Mouse (Mus musculus) thymus, postnatal 36 days (tissue): Measurements from ENCODE around the gene Gm9049.
"Not testable (repeated sequence)": the region's sequence is repeated elsewhere in the genome, so short reads cannot be mapped to it uniquely, and the experiment has no call there.

Source experiments
- DNase-seq, 2 experiments: peaks; one replicate each; pipeline ENCODE4 v3.0.0; 2022; ENCODE audit warnings: mixed read lengths in 2 of 2

Gm9049 gene

GRCm38 (mm10) chr10:118354005-118354404 lies at the start of gene Gm9049:
Gene Gm9049 (minus strand): TSS chr10:118354105.
- DNase-seq = not testable (repeated sequence)

GRCm38 (mm10) chr10:118399917-118400316 lies 46.0 kb upstream of the Gm9049 start:
- DNase-seq = no peak

GRCm38 (mm10) chr10:118370443-118370842 lies 16.5 kb upstream of the Gm9049 start:
- peak; percentile 81 to 82 for DNase-seq

GRCm38 (mm10) chr10:118369518-118369917 lies 15.6 kb upstream of the Gm9049 start:
- DNase-seq = no peak

GRCm38 (mm10) chr10:118348579-118348978 lies 5.3 kb downstream of the Gm9049 start, which contains the start of gene Gm9048:
Gene Gm9048 (minus strand): TSS chr10:118348679.
- not testable (repeated sequence) for DNase-seq

- not testable (repeated sequence) for DNase-seq
Observed at GRCm38 (mm10) chr10:118343155-118343554, 10.8 kb downstream of the Gm9049 start, which contains the start of gene Gm9046. Gene Gm9046 (minus strand): TSS chr10:118343255.

GRCm38 (mm10) chr10:118337731-118338130 lies 16.2 kb downstream of the Gm9049 start, which contains the start of gene Gm9045:
Gene Gm9045 (minus strand): TSS chr10:118337831.
- DNase-seq = not testable (repeated sequence)

GRCm38 (mm10) chr10:118332308-118332707 lies 21.6 kb downstream of the Gm9049 start, which contains the start of gene Gm9044:
Gene Gm9044 (minus strand): TSS chr10:118332408.
- not testable (repeated sequence) for DNase-seq

- DNase-seq = not testable (repeated sequence)
Observed at GRCm38 (mm10) chr10:118326869-118327268, 27.0 kb downstream of the Gm9049 start, which contains the start of gene Gm9040. Gene Gm9040 (minus strand): TSS chr10:118326969.

GRCm38 (mm10) chr10:118319024-118319423 lies 34.9 kb downstream of the Gm9049 start:
- no peak for DNase-seq

- not testable (repeated sequence) for DNase-seq
Observed at GRCm38 (mm10) chr10:118302133-118302532, 51.8 kb downstream of the Gm9049 start.
